Mouse (Mus musculus) activated CD4-positive, CD25-positive, alpha-beta regulatory T cell, adult 9 weeks (primary cell): ENCODE results near the gene Bgn. TPM values are rescaled to one million over a fixed set of nuclear protein-coding genes. Genes with fewer than 3 reads are reported as not detected.

ENCODE experiments used
- polyA plus RNA-seq: library from polyadenylated mRNA; unstranded; fragments of 100-300 nt; shearing (Covaris generic); gene quantifications from one replicate; pipeline ENCODE4 v1.2.1, GENCODE M21; 2017

Gene Bgn
- polyA plus RNA-seq, result 0.22 TPM

GRCm38 (mm10) chrX:73483484-73483810 is at the start of gene Bgn:
Bgn (plus strand) TSS chrX:73483602.

GRCm38 (mm10) chrX:73435252-73435651 is 48.1 kb upstream of the Bgn start, which contains the start of gene Trex2:
Trex2 (minus strand) TSS chrX:73435344.

GRCm38 (mm10) chrX:73458877-73459392 is 24.5 kb upstream of the Bgn start, which contains the start of gene Haus7:
Haus7 (minus strand) TSS chrX:73459044.

Other genes starting within 250 kb of the Bgn start
- 86.1 TPM for gene Xlr4c, start 240.5 kb upstream of the Bgn start, polyA plus RNA-seq
- not detected for gene Xlr3c, start 218.2 kb upstream of the Bgn start, polyA plus RNA-seq
- not detected for gene Xlr5a, start 190.6 kb upstream of the Bgn start, polyA plus RNA-seq
- not detected for gene Xlr5c, start 190.6 kb upstream of the Bgn start, polyA plus RNA-seq
- not detected for gene Gm45015, start 146.8 kb upstream of the Bgn start, polyA plus RNA-seq
- gene Zfp275, start 141.0 kb upstream of the Bgn start, polyA plus RNA-seq, result 26.3 TPM
- not detected for gene Gm18336, start 84.9 kb upstream of the Bgn start, polyA plus RNA-seq
- 0.15 TPM for gene Zfp92, start 72.5 kb upstream of the Bgn start, polyA plus RNA-seq
- not detected for gene Trex2, start 48.3 kb upstream of the Bgn start, polyA plus RNA-seq
- gene Haus7, start 24.6 kb upstream of the Bgn start, polyA plus RNA-seq, result 28.5 TPM
- not detected for gene Atp2b3, start 19.5 kb downstream of the Bgn start, polyA plus RNA-seq
- 0.33 TPM for gene Dusp9, start 155.8 kb downstream of the Bgn start, polyA plus RNA-seq
- gene Pnck, start 176.5 kb downstream of the Bgn start, polyA plus RNA-seq, result 1.7 TPM
- gene Slc6a8, start 189.5 kb downstream of the Bgn start, polyA plus RNA-seq, result 0.13 TPM
- 351 TPM for gene Bcap31, start 232.6 kb downstream of the Bgn start, polyA plus RNA-seq
- gene Abcd1, start 233.0 kb downstream of the Bgn start, polyA plus RNA-seq, result 48.7 TPM